Mouse (Mus musculus) gastrocnemius, postnatal 4 days (tissue): Measurements from ENCODE around the gene Megf11. TPM values are rescaled to one million over a fixed set of nuclear protein-coding genes. Genes with fewer than 3 reads are reported as not detected.

Experiments used
- DNase-seq, 2 experiments: peaks; one replicate each; pipeline ENCODE4 v3.0.0; 2021 to 2022; ENCODE audit warnings: low spot score in 2 of 2, mixed read lengths in 2 of 2
- total RNA-seq, 2 experiments: library from RNA; stranded (reverse); gene quantifications; 2 replicates each; pipeline ENCODE4 v1.2.3; 2021

Gene Megf11
- total RNA-seq, 2 experiments from 2014 or later, result 0.71 to 1.1 TPM

- peak in 1 of 2 experiments; percentile 50 for DNase-seq
These were observed 8.6 kb downstream of the Megf11 start for GRCm38 (mm10) chr9:64393914-64394596.

GRCm38 (mm10) chr9:64395238-64395920, 10.0 kb downstream of the Megf11 start:
- DNase-seq, result no peak

GRCm38 (mm10) chr9:64397108-64397507, 11.7 kb downstream of the Megf11 start:
- DNase-seq, result no peak

GRCm38 (mm10) chr9:64399121-64399520, 13.7 kb downstream of the Megf11 start:
- no peak for DNase-seq

GRCm38 (mm10) chr9:64402141-64402540, 16.7 kb downstream of the Megf11 start:
- no peak for DNase-seq

GRCm38 (mm10) chr9:64406841-64407240, 21.4 kb downstream of the Megf11 start:
- no peak for DNase-seq

GRCm38 (mm10) chr9:64407390-64407970, 22.1 kb downstream of the Megf11 start:
- DNase-seq, result no peak

GRCm38 (mm10) chr9:64408821-64409220, 23.4 kb downstream of the Megf11 start:
- no peak for DNase-seq

GRCm38 (mm10) chr9:64420471-64420870, 35.0 kb downstream of the Megf11 start:
- DNase-seq, result no peak

- no peak for DNase-seq
These were observed 36.7 kb downstream of the Megf11 start for GRCm38 (mm10) chr9:64421986-64422616.

- no peak for DNase-seq
These were observed 38.5 kb downstream of the Megf11 start for GRCm38 (mm10) chr9:64423912-64424311.

GRCm38 (mm10) chr9:64436121-64436520, 50.7 kb downstream of the Megf11 start:
- DNase-seq, result no peak

GRCm38 (mm10) chr9:64440101-64440500, 54.7 kb downstream of the Megf11 start:
- no peak for DNase-seq

GRCm38 (mm10) chr9:64445981-64446380, 60.6 kb downstream of the Megf11 start:
- DNase-seq, result no peak

GRCm38 (mm10) chr9:64447070-64447469, 61.6 kb downstream of the Megf11 start:
- no peak for DNase-seq

- DNase-seq, result peak in 1 of 2 experiments; percentile 59
These were observed 62.1 kb downstream of the Megf11 start for GRCm38 (mm10) chr9:64447522-64447921.

GRCm38 (mm10) chr9:64452769-64453168, 67.3 kb downstream of the Megf11 start:
- DNase-seq, result no peak

GRCm38 (mm10) chr9:64454196-64454595, 68.8 kb downstream of the Megf11 start:
- DNase-seq, result no peak

GRCm38 (mm10) chr9:64455910-64456309, 70.5 kb downstream of the Megf11 start:
- DNase-seq, result no peak

- no peak for DNase-seq
These were observed 72.2 kb downstream of the Megf11 start for GRCm38 (mm10) chr9:64457596-64457995.

GRCm38 (mm10) chr9:64461568-64462308, 76.3 kb downstream of the Megf11 start:
- DNase-seq, result no peak
